Mouse (Mus musculus) liver, adult 2 months (tissue): ENCODE measurements at regions not wholly inside any gene's neighbourhood (a gene's known extent, or its start where the extent isn't known, plus 50 kb on each side); places are given as distances from the start of the nearest gene placed in this dataset.

ENCODE experiments used
- CTCF ChIP-seq: fragments of 200-500 bp; IDR thresholded peaks from 2 replicates; pipeline ENCODE4 v1.5.1; 2011; ENCODE audit warnings: low read depth, low read length, control low read depth
- POLR2A ChIP-seq: fragments of 200-500 bp; IDR thresholded peaks from 2 replicates; pipeline ENCODE4 v1.6.1; 2011; ENCODE audit warnings: low read length, control low read depth; ENCODE audit not compliant: insufficient read depth; ENCODE audit errors: extremely low read depth

- TF ChIP-seq CTCF (no peak), POLR2A (no peak)
Observed at GRCm38 (mm10) chrX:68056026-68056425, 134.8 kb upstream of the 4933436I01Rik start.
